Mouse (Mus musculus): ENCODE results near the gene Dnah6. TPM values are rescaled to one million over a fixed set of nuclear protein-coding genes. Genes with fewer than 3 reads are reported as not detected.

The Dnah6 gene
- polyA plus RNA-seq, 1 experiment from 2014 or later: 0.71 TPM

DNA sequence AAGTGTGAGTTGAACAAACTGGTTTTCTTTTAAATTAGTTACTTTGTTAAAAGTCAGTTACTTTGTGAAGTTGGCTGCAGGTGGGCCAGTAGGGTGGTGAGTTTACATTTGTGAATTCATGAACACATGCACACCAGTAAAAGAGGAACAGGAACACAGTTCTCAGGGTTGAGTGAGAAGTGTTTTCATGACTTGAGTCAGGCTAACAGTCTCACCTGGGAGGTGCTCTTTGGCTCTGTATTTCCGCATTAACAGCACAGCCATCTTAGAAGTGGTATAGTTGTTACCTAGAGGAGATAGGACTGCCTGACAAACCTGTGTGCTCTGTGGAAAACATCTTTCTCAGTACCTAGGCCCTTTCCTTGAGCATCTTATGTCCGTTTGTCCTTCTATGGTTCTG lies 31.6 kb upstream of the Dnah6 start:
- Histone ChIP-seq H3K27ac (ENCODE audit: low read depth, low read length) (no peak overlapping the region), H3K9ac (ENCODE audit: low read depth, low read length) (no peak overlapping the region), H3K9me3 (ENCODE audit: control insufficient read depth, low read length) (no peaks in the 10 kb centered on the region), H3K4me1 (replicated peaks; ENCODE audit: control insufficient read depth, insufficient read depth, low read length) (no peaks in the 10 kb centered on the region), H3K4me3 (ENCODE audit: low read depth, low read length) (no peak overlapping the region), H3K4me2 (replicated peaks; ENCODE audit: low read depth, low read length) (no peak overlapping the region), H3K27me3 (ENCODE audit: control insufficient read depth, insufficient read depth, low read length) (no peaks in the 10 kb centered on the region), H3K36me3 (ENCODE audit: control insufficient read depth, insufficient read depth, low read length) (no peaks in the 10 kb centered on the region; the same call in 1 of the 2 replicates)
- no peak for ATAC-seq (ENCODE audit: low FRiP score)
- WGBS: 98% methylated on average over 2 of the region's 2 CpGs
- DNase-seq (ENCODE audit: low spot score): no peak

DNA sequence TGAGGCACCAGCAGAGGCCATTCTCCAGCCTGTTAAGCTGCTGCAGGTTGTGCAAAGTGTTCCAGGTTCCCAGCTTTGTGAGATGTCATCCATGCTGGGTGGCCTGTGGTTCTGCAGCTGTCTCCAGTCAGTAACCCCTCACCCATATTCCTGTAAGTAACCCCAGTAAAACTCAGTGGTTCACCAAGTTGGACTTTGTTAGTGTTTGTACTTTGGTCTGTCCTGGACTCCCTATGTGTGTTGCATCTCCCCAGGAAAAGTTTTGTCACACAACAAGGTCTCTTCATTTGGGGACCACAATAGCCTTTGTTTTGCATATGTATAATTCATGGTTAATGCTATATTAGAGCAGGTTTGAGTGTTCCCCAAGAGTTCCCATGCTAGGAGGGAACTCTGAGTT lies 30.9 kb upstream of the Dnah6 start:
- no peaks in the 10 kb centered on the region for H3K4me1 ChIP-seq (replicated peaks; ENCODE audit: control insufficient read depth, insufficient read depth, low read length)
- no peak overlapping the region for H3K4me2 ChIP-seq (replicated peaks; ENCODE audit: low read depth, low read length)
- H3K27me3 ChIP-seq (ENCODE audit: control insufficient read depth, insufficient read depth, low read length): no peaks in the 10 kb centered on the region
- H3K9me3 ChIP-seq (ENCODE audit: control insufficient read depth, low read length): no peaks in the 10 kb centered on the region
- no peak overlapping the region for H3K27ac ChIP-seq (ENCODE audit: low read depth, low read length)
- DNase-seq (ENCODE audit: low spot score): no peak
- ATAC-seq (ENCODE audit: low FRiP score): no peak
- no peak overlapping the region for H3K9ac ChIP-seq (ENCODE audit: low read depth, low read length)
- H3K4me3 ChIP-seq (ENCODE audit: low read depth, low read length): no peak overlapping the region
- H3K36me3 ChIP-seq (ENCODE audit: control insufficient read depth, insufficient read depth, low read length): no peaks in the 10 kb centered on the region; the same call in 1 of the 2 replicates

DNA sequence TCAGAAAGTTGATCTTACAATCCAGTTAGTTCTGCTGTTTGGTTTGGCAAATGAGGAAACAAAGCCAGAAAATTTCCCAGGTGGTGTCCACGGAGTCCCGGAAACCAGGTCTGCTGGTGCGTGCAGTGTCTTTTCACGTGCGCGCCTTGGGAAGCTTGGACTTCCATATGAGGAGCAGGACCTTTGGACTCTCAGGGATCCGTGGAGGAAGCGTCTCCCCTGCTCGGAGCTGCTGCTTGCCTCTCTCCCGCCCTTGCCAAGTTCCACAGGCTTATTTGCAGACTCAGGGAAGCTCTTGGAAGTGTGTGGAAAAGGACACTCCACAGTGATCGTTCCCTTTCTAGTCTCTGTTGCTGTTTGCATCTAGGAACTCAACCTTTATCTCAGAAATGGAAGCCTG lies 29.9 kb upstream of the Dnah6 start:
- no peak overlapping the region for H3K4me2 ChIP-seq (replicated peaks; ENCODE audit: low read depth, low read length)
- H3K9me3 ChIP-seq (ENCODE audit: control insufficient read depth, low read length): no peaks in the 10 kb centered on the region
- ATAC-seq (ENCODE audit: low FRiP score): no peak
- no peaks in the 10 kb centered on the region for H3K27me3 ChIP-seq (ENCODE audit: control insufficient read depth, insufficient read depth, low read length)
- WGBS: 96% methylated on average over 11 of the region's 11 CpGs
- no peak for DNase-seq (ENCODE audit: low spot score)
- H3K36me3 ChIP-seq (ENCODE audit: control insufficient read depth, insufficient read depth, low read length): no peaks in the 10 kb centered on the region
- H3K4me1 ChIP-seq (replicated peaks; ENCODE audit: control insufficient read depth, insufficient read depth, low read length): no peaks in the 10 kb centered on the region
- H3K27ac ChIP-seq (ENCODE audit: low read depth, low read length): no peak overlapping the region
- H3K4me3 ChIP-seq (ENCODE audit: low read depth, low read length): no peak overlapping the region
- H3K9ac ChIP-seq (ENCODE audit: low read depth, low read length): no peak overlapping the region

DNA sequence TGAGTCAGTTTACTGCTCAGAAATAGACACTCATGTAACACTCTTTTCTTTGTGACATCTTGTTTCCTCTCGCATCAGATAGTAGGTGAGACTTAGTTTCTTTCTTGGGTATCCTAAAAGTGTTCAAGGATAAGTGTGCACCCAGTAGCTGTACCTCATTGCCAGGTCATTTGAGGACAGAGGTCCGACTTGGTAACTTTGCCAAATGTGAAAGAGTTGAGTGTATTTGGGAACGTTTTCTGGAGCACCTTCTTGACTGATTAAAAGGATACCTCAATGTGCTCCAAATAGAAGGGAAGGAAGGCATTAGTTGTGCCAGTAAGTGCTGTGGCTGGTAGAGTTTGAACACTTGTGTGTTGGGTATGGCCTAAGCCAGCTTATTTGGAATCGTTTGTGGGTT lies 28.4 kb upstream of the Dnah6 start:
- 86% methylated on average over 4 of the region's 4 CpGs for WGBS
- ATAC-seq (ENCODE audit: low FRiP score) (no peak), DNase-seq (ENCODE audit: low spot score) (no peak)
- Histone ChIP-seq H3K27me3 (ENCODE audit: control insufficient read depth, insufficient read depth, low read length) (no peaks in the 10 kb centered on the region), H3K4me3 (ENCODE audit: low read depth, low read length) (no peak overlapping the region), H3K9ac (ENCODE audit: low read depth, low read length) (no peak overlapping the region), H3K4me1 (replicated peaks; ENCODE audit: control insufficient read depth, insufficient read depth, low read length) (no peaks in the 10 kb centered on the region), H3K9me3 (ENCODE audit: control insufficient read depth, low read length) (no peaks in the 10 kb centered on the region), H3K27ac (ENCODE audit: low read depth, low read length) (no peak overlapping the region), H3K36me3 (ENCODE audit: control insufficient read depth, insufficient read depth, low read length) (no peaks in the 10 kb centered on the region), H3K4me2 (replicated peaks; ENCODE audit: low read depth, low read length) (no peak overlapping the region)

DNA sequence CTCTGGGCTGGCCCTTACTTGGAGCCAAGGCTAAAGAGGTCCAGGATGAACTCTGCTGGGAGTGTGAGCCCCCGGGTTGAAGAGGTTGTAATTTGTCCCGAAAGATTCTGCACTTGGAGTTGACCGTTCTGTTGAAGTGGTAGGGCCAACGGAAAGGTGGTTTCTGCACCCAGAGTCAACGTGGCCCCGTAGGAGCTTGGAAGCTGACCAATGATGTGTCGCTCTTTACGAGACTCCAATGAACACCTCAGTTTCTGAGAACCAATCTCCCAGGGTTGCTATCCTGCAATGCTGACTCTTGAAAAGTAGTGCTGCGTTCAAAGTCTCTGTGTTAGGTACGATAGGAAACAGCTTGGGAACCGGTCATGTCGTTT lies 27.6 kb upstream of the Dnah6 start:
- peak; percentile 31 for DNase-seq (ENCODE audit: low spot score)

DNA sequence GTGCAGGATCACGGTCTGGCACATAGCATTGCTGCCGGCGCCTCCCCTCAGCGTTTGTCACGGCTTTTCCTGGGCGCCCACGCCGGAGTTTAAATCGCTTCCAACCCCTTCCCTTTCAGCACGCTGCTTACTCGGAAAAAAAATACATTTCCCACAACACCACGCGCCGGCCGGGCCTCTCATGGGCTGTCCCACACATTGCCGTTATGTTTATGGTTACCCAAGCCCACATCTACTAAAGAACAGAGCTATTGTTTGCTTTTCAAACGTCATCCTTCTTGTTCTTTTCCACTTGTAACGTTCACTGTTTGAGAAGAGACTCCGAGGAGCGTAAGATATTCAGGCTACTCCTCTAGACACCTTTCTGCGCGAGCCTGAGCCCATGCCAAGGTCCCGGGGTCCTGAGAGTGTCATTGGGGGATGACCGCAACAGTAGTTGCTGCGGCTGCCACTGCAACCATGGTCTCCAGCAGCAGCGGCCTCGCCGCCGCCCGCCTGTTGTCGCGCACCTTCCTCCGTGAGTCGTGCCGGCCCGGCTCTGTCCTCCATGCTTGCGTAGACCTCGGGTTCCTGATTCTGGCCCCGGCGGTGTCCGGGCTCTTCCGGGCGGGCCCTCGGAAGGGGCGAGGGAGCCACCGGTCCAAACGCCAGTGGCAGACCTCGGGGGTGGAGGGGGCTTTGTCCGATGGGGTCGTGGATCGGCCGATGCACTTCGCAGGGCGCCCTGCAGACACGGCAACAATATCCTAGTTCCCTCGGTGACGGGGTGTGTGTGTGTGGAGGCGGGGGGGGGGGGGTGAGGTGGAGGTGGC lies 27.0 kb upstream of the Dnah6 start, which contains the start of gene Suclg1:
Gene Suclg1, plus strand, starts transcription at position 146 of the 812 bp plus-strand sequence.
- Histone ChIP-seq H3K27ac (ENCODE audit: low read depth, low read length) (no peak within 1 kb of the TSS; the same call in 1 of the 2 replicates), H3K4me3 (ENCODE audit: low read depth, low read length) (peak within 1 kb of the TSS; percentile 82), H3K9ac (ENCODE audit: low read depth, low read length) (peak within 1 kb of the TSS; percentile 86), H3K36me3 (ENCODE audit: control insufficient read depth, insufficient read depth, low read length) (no peaks in the 10 kb centered on the region), H3K4me2 (replicated peaks; ENCODE audit: low read depth, low read length) (peak within 1 kb of the TSS; percentile 67), H3K9me3 (ENCODE audit: control insufficient read depth, low read length) (no peaks in the 10 kb centered on the region), H3K4me1 (replicated peaks; ENCODE audit: control insufficient read depth, insufficient read depth, low read length) (no peaks in the 10 kb centered on the region), H3K27me3 (ENCODE audit: control insufficient read depth, insufficient read depth, low read length) (no peaks in the 10 kb centered on the region)
- under 1% methylated on average over 56 of the region's 58 CpGs for WGBS
- ATAC-seq (ENCODE audit: low FRiP score) (peak; percentile 98), DNase-seq (ENCODE audit: low spot score) (peak; percentile 89)

More for the DNA sequence above, 27.6 kb upstream of the Dnah6 start:
- Histone ChIP-seq H3K4me3 (ENCODE audit: low read depth, low read length) (peak overlapping the region; percentile 82), H3K4me2 (replicated peaks; ENCODE audit: low read depth, low read length) (peak overlapping the region; percentile 67), H3K27me3 (ENCODE audit: control insufficient read depth, insufficient read depth, low read length) (no peaks in the 10 kb centered on the region), H3K9me3 (ENCODE audit: control insufficient read depth, low read length) (no peaks in the 10 kb centered on the region), H3K9ac (ENCODE audit: low read depth, low read length) (peak overlapping the region; percentile 86), H3K4me1 (replicated peaks; ENCODE audit: control insufficient read depth, insufficient read depth, low read length) (no peaks in the 10 kb centered on the region), H3K36me3 (ENCODE audit: control insufficient read depth, insufficient read depth, low read length) (no peaks in the 10 kb centered on the region), H3K27ac (ENCODE audit: low read depth, low read length) (no peak overlapping the region)
- 12% methylated on average over 12 of the region's 12 CpGs for WGBS
- no peak; the same call in 1 of the 2 replicates for ATAC-seq (ENCODE audit: low FRiP score)

DNA sequence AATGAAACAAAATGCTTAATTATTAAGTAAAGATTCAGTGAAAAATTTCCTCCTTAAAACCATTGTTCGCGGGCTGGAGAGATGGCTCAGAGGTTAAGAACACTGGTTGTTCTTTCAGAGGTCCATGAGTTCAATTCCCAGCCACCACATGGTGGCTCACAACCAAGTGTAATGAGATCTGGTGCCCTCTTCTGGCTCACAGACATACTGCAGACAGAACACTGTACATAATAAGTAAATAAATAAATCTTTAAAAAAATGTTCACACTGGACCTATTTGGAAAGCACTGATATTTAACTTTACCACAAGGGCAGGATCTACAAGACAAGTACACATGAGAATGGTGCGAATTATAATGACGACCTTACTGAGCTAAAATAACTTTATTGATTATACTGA lies 26.0 kb upstream of the Dnah6 start:
- DNase-seq (ENCODE audit: low spot score) (peak; percentile 56), ATAC-seq (ENCODE audit: low FRiP score) (no peak)
- no peaks in the 10 kb centered on the region for H3K36me3 ChIP-seq (ENCODE audit: control insufficient read depth, insufficient read depth, low read length)
- peak overlapping the region; percentile 82 for H3K4me3 ChIP-seq (ENCODE audit: low read depth, low read length)
- H3K27me3 ChIP-seq (ENCODE audit: control insufficient read depth, insufficient read depth, low read length): no peaks in the 10 kb centered on the region
- no peaks in the 10 kb centered on the region for H3K4me1 ChIP-seq (replicated peaks; ENCODE audit: control insufficient read depth, insufficient read depth, low read length)
- H3K9me3 ChIP-seq (ENCODE audit: control insufficient read depth, low read length): no peaks in the 10 kb centered on the region
- no peak overlapping the region for H3K4me2 ChIP-seq (replicated peaks; ENCODE audit: low read depth, low read length)
- no peak overlapping the region for H3K9ac ChIP-seq (ENCODE audit: low read depth, low read length)
- WGBS: 41% methylated on average over 4 of the region's 4 CpGs
- no peak overlapping the region for H3K27ac ChIP-seq (ENCODE audit: low read depth, low read length)

DNA sequence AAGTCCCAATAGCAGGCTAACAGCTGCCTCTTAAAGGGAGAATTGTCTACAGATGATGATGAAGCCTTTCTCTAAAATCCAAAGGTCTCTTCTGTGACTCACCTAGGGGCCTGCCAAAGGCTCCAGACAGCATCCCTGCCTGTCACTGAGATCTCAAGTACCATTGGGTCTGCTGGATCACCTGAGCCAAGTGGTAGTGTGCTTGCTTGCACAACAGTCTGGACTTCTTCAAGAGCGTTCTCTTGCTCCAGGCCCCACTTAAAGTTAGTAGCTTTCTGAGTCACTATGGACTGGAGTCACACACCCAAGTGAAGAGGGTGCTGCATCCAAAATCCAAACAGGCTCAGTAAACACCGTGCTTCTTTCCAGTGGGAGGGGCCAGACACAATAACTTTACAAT lies 25.4 kb upstream of the Dnah6 start:
- ATAC-seq (ENCODE audit: low FRiP score) (no peak), DNase-seq (ENCODE audit: low spot score) (no peak)
- H3K4me2 ChIP-seq (replicated peaks; ENCODE audit: low read depth, low read length): no peak overlapping the region
- H3K27ac ChIP-seq (ENCODE audit: low read depth, low read length): no peak overlapping the region
- H3K9ac ChIP-seq (ENCODE audit: low read depth, low read length): no peak overlapping the region
- H3K36me3 ChIP-seq (ENCODE audit: control insufficient read depth, insufficient read depth, low read length): no peaks in the 10 kb centered on the region
- H3K9me3 ChIP-seq (ENCODE audit: control insufficient read depth, low read length): no peaks in the 10 kb centered on the region
- no peaks in the 10 kb centered on the region for H3K4me1 ChIP-seq (replicated peaks; ENCODE audit: control insufficient read depth, insufficient read depth, low read length)
- WGBS: 79% methylated on average over 2 of the region's 2 CpGs
- H3K4me3 ChIP-seq (ENCODE audit: low read depth, low read length): no peak overlapping the region
- H3K27me3 ChIP-seq (ENCODE audit: control insufficient read depth, insufficient read depth, low read length): no peaks in the 10 kb centered on the region

DNA sequence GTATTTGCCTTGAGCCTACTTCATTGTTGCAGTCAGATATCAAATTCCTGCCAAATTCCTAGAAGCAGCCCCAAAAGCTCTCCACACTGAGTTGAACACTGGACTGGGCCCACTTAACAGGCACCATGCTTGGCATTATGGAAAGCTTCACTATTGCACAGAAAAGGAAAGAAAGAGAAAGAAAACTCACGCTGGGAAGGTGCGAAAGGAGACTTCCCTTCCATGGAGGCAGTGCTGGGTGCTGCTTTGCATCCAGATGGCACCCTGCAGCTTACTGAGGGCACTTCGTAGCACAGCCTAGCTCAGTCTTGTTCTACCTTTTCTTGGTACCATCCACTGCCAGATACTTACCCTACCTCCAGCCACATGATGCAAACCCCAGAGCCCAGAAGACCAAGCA lies 14.2 kb upstream of the Dnah6 start:
- Histone ChIP-seq H3K4me2 (replicated peaks; ENCODE audit: low read depth, low read length) (no peak overlapping the region), H3K36me3 (ENCODE audit: control insufficient read depth, insufficient read depth, low read length) (no peaks in the 10 kb centered on the region), H3K27me3 (ENCODE audit: control insufficient read depth, insufficient read depth, low read length) (no peaks in the 10 kb centered on the region), H3K27ac (ENCODE audit: low read depth, low read length) (no peak overlapping the region), H3K4me3 (ENCODE audit: low read depth, low read length) (no peak overlapping the region), H3K4me1 (replicated peaks; ENCODE audit: control insufficient read depth, insufficient read depth, low read length) (no peaks in the 10 kb centered on the region), H3K9ac (ENCODE audit: low read depth, low read length) (no peak overlapping the region), H3K9me3 (ENCODE audit: control insufficient read depth, low read length) (no peaks in the 10 kb centered on the region)
- 68% methylated on average over 3 of the region's 3 CpGs for WGBS
- DNase-seq (ENCODE audit: low spot score) (no peak), ATAC-seq (ENCODE audit: low FRiP score) (no peak)
